Mouse (Mus musculus) lung, adult 2 months (tissue): ENCODE measurements around the gene Mcemp1. TPM values are rescaled to one million over a fixed set of nuclear protein-coding genes. Genes with fewer than 3 reads are reported as not detected.

ENCODE experiments used
- DNase-seq: peaks from one replicate; pipeline ENCODE4 v3.0.0; 2022
- H3K4me1 ChIP-seq: fragments of 200-500 bp; 2 replicates; pipeline ENCODE4 v1.6.1; 2011; ENCODE audit warnings: low read length; ENCODE audit not compliant: control insufficient read depth, insufficient read depth
- H3K4me3 ChIP-seq: fragments of 200-500 bp; replicated peaks from 2 replicates; pipeline ENCODE3; 2011; ENCODE audit warnings: low read depth, mild to moderate bottlenecking, control low read depth, low read length; ENCODE audit errors: extremely low read depth
- CTCF ChIP-seq: fragments of 200-500 bp; IDR thresholded peaks from 2 replicates; pipeline ENCODE4 v1.5.1; 2011; ENCODE audit warnings: mild to moderate bottlenecking, low read length, control low read depth; ENCODE audit not compliant: insufficient read depth
- POLR2A ChIP-seq: fragments of 200-500 bp; IDR thresholded peaks from 2 replicates; pipeline ENCODE4 v1.6.1; 2011; ENCODE audit warnings: low read depth, mild to moderate bottlenecking, control low read depth, low read length, borderline replicate concordance; ENCODE audit errors: extremely low read depth
- WGBS: fragments of 180-500 bp; shearing (Covaris S2); methylation state at CpG from one replicate; pipeline ENCODE4 v1.1.7; 2018; 5-methylcytosine and 5-hydroxymethylcytosine counted together
- polyA plus RNA-seq: library from polyadenylated mRNA; depleted of rRNA; stranded (reverse); fragments of >200 nt; gene quantifications from 2 replicates; pipeline ENCODE4 v1.2.3, GENCODE M21; 2012

Mcemp1 gene
- polyA plus RNA-seq, 1 experiment = 10.0 TPM

DNA sequence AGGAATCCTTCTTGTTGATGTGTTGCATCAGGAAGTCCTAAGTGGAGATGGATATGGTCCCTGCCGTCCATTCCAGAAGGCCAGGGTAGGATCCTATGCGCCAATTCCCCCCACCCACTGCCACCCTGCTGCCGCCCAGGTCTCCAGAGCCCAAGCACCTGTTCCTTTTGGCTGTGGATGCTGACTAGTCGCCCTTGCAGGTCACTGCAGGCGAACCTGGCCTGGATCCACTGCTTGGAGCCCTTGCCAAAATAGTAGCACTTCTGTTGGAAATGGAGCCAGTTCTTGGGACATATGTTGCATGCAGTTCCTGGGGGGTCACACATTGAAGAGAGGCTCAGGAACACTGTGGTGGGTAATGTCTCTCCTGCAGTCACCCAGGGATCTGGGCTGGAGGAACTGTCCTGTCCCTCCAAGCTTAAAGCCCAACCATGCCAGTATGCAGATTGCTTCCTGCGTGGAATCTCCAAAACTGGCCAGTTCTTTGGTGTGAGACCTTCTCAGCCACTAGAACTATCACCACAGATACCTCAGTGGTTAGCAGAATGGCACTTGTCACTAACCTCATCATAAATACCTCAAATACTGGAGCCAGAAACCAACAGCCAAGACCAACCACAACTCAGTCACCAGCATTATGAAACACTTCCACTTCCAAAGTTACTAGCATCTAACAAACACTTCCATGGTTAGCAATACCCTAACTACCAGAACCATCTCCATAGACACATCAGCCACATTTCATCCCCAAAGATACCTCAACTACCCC is 18.0 kb downstream of the Mcemp1 start:
- H3K4me3 ChIP-seq = no peak overlapping the region
- no peak for DNase-seq
- TF ChIP-seq POLR2A (no peak), CTCF (no peak)
- WGBS = 56% methylated on average over 6 of the region's 6 CpGs
- no peaks in the 10 kb centered on the region for H3K4me1 ChIP-seq

DNA sequence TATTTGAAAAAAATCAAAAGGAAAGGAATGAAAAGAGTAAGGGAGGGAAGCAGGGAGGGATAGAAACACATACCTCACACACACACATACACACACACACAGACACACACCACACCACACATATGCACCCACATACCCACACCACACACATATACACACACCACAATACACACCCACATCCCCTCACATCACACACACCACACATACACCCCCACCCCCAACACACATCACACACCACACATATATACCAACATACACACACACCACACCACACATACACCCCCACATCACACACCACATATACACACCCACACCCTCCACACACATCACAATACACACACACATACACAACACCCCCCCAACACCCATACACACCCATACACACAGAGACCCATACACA is 19.0 kb downstream of the Mcemp1 start:
- no peak for DNase-seq
- TF ChIP-seq POLR2A (no peak), CTCF (no peak)

DNA sequence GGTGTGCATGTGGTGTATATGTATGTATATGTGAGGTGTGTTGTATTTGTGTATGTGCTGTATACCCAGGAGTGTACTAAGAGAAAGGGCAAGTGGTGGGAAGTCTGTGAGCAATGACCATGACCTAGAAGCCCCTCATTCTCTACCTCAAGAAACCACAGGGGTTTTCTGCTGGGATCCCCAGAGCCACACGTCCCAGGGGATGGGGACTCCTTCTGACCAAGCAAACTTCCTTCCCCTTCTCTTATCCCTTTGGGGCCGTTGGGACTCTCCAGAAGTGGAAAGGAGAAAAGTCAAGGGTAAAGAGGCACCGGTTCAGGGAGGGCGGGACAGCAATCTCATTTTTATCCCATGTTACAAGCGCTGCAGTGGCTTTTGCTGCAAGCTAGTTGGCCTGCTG is 19.9 kb downstream of the Mcemp1 start:
- 58% methylated on average over 5 of the region's 5 CpGs for WGBS
- H3K4me1 ChIP-seq = no peaks in the 10 kb centered on the region

More for the DNA sequence above, 19.0 kb downstream of the Mcemp1 start:
- Histone ChIP-seq H3K4me1 (no peaks in the 10 kb centered on the region), H3K4me3 (no peak overlapping the region)

DNA sequence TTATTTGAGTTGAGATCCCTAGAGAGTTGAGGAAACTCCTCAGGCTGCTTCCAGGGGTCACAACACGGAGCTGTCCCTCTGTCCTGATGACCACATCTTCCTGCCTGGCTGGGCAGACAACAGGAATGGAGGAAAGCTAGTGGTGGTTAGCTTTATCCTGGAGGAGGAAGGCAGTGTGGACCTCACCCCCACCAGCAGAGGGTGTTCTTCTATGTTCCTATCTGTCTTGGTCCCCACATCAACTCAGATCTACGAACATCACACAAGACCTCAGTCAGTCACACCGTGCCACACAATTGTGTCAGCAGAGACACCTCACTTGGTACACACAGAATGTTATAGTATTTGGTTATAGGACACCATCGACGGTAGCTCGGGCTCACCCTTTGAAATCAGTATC is 22.0 kb downstream of the Mcemp1 start:
- H3K4me1 ChIP-seq = no peaks in the 10 kb centered on the region; the same call in 1 of the 2 replicates
- 62% methylated on average over 6 of the region's 6 CpGs for WGBS
- H3K4me3 ChIP-seq = no peak overlapping the region
- DNase-seq = no peak
- TF ChIP-seq POLR2A (no peak), CTCF (no peak)

More for the DNA sequence above, 19.9 kb downstream of the Mcemp1 start:
- TF ChIP-seq POLR2A = no peak
- no peak for TF ChIP-seq CTCF
- DNase-seq = no peak
- no peak overlapping the region for H3K4me3 ChIP-seq

DNA sequence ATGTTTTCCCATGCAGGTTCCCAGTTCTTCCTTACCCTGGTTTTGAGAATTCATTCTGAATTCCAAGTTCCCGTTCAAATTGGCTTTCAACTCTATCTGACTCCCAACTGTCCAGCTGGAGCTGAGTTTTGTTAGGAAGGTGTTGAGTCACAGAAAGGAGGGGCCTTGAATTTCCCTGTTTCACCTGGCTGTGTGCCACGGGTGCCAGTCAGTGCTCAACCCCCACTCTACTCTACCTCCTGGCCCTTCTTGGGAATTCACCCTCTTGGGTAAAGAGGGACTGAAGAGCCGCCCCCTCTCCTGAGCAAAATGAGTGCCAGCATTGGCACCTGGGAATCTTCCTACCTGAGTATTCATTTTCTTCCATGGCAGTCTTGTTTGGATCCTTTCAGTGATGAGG is 25.2 kb downstream of the Mcemp1 start:
- DNase-seq = no peak
- WGBS = 63% methylated on average over 3 of the region's 3 CpGs
- Histone ChIP-seq H3K4me3 (no peak overlapping the region), H3K4me1 (no peaks in the 10 kb centered on the region; the same call in 1 of the 2 replicates)
- TF ChIP-seq CTCF (no peak), POLR2A (no peak)

DNA sequence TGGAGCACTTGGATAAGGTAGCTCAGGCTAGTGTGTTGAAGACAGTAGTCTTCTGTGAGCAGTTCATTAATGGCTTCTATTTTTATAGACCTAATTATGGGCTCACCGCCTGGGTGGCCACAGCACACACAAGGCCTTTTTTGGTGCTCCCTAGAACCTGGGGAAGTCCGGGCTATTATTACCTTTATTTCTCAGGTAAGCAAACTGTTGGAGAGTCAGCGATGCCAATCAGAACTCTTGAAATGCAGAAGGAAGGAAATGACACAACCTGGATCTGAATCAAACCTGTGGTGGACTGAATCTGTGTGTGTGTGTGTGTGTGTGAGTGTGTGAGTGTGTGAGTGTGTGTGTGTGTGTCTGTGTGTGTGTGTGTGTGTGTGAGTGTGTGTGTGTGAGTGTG is 28.6 kb downstream of the Mcemp1 start, which contains the start of gene Fcer2a:
Gene Fcer2a, minus strand, starts transcription at position 55 of the 400 bp plus-strand sequence.
- 66% methylated on average over 3 of the region's 3 CpGs for WGBS
- H3K4me1 ChIP-seq = no peaks in the 10 kb centered on the region; the same call in 1 of the 2 replicates
- peak within 1 kb of the TSS; percentile 10 for H3K4me3 ChIP-seq
- DNase-seq = no peak
- TF ChIP-seq POLR2A = no peak

DNA sequence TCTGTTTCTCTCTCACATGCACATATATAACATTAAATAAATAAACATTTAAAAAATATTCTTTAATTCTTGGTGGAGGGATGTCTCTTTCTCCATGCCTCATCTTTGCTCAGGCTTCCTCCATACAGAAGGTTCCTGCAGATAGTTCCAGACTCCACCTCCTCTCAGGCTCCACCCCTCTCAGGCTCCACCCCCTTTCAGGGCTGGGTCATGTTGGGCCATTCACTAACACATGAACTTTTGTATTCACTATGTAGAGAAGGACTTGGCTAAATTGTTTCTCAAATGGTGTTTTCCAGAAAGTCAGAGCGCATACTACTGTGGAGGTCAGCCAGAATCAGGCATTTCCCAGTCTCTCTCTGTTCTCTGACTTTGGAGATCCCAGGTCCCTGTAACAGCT is 35.9 kb downstream of the Mcemp1 start:
- TF ChIP-seq CTCF (no peak), POLR2A (no peak)
- no peak for DNase-seq
- 88% methylated on average over 1 of the region's 1 CpGs for WGBS
- Histone ChIP-seq H3K4me3 (no peak overlapping the region), H3K4me1 (no peaks in the 10 kb centered on the region)

DNA sequence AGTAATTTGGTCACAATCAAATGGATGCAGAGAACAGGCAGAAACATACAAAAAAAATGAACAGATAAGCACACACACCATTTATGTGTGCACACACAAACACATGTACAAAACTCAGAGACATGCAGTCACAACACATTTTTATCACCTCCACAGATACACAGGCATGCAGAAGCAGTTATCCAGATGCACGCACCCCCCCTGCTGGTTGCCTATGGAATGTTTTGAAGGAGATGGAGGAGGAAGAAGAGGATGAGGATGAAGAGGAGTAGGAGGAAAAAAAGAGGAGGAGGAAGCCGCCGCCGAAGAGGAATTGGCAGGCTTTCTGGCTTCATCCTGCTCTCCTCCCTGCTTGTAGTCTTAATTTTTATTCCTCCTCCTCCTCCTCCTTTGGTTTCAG is 40.2 kb downstream of the Mcemp1 start:
- Histone ChIP-seq H3K4me1 (no peaks in the 10 kb centered on the region), H3K4me3 (no peak overlapping the region)
- WGBS = 37% methylated on average over 4 of the region's 4 CpGs
- DNase-seq = no peak
- TF ChIP-seq CTCF = no peak
- no peak for TF ChIP-seq POLR2A

DNA sequence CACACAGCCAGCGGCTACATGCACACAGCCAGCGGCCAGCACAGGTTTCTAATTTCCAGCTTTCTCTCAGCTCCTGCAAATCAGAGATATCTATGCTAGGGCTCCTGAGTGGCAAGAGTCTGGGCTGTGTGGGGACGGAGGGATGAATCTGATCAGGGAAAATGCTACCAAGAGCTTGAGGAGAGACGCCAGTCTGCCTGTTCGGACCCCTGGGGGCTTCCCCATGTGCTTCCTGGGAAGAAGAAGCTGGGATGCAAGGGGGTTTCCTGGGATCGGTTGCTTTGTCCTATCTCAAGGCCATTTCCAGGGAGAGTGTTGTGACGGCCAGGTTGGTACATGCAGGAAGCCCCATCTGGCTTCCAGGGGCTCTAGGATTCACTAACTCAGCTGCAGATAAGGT is 42.1 kb downstream of the Mcemp1 start:
- no peak overlapping the region for H3K4me3 ChIP-seq
- no peaks in the 10 kb centered on the region for H3K4me1 ChIP-seq
- 72% methylated on average over 7 of the region's 7 CpGs for WGBS
- no peak for TF ChIP-seq CTCF
- no peak for TF ChIP-seq POLR2A
- DNase-seq = no peak

DNA sequence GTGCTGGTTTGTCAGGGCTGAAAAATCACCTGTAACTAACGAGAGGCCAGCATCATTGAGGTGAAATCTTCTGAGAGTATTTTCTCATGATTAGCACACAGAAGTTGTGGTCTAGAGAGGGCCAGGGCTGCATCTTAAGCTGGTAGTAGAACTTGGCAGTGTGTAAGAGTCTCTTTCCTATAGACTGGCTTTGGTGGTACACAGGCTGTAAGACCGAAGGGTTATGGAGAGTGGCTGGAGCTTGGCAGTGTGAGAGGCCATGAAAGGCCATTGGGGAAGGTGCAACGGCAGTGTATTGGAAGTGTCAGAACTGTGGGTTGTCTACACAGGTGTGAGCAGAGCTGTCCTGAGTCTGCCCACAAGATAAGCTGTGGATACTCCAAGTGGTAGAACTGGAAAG is 44.8 kb downstream of the Mcemp1 start:
- TF ChIP-seq CTCF (no peak), POLR2A (no peak)

More for the DNA sequence above, 44.8 kb downstream of the Mcemp1 start:
- no peak for DNase-seq
- Histone ChIP-seq H3K4me1 (no peaks in the 10 kb centered on the region), H3K4me3 (no peak overlapping the region)
- 79% methylated on average over 3 of the region's 3 CpGs for WGBS
